Mouse (Mus musculus): ENCODE data around the gene Xpo6. TPM values are rescaled to one million over a fixed set of nuclear protein-coding genes. Genes with fewer than 3 reads are reported as not detected.

Gene Xpo6
- polyA plus RNA-seq, 1 experiment from 2014 or later, result 99.2 TPM

- ChIA-PET POLR2A (no interaction called here), CTCF (no interaction called here)
- DNase-seq (ENCODE audit: low read depth, low spot score) (no peak), ATAC-seq (no peak)
- peaks cover 39% of the 10 kb centered on the region for H3K27me3 ChIP-seq
- TF ChIP-seq CTCF (IDR thresholded peaks at IDR 0.05), result no peak
- in situ Hi-C loops (cut with MboI; ENCODE audit: low pct_unique_long_range_greater_than_20kb), result no loop called here
Observed at GRCm38 (mm10) chr7:126058918-126059317, 141.4 kb downstream of the Xpo6 start.

DNA sequence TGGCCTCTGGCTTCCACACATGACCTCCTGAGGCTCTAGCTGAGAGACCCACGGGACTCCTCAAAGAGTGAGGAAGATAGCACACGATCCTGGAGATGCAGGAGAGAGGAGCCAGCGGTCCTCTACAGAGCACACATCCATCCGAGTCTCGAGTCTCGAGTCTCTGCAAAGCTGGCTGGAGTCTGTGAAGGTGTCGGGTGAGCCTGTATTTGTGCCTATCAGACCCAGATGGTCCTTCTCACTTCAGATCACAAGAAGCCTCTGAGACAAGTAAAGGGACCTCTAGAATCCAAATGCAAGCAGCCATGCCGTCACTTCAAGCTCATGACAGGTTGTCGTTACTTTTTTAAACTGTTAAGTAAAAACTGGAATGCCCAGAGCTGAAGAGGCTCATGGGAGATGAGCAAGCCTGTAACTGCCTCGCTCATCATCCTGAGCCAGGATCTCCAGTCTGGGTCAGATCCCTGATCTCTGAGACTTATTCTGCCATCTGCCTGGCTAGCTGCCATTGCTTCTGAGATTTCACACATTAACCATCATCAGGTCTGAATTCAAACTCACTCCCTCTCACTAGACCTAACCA is 142.9 kb downstream of the Xpo6 start:
- in situ Hi-C loops (cut with MboI; ENCODE audit: low pct_unique_long_range_greater_than_20kb), result no loop called here
- no peak for DNase-seq (ENCODE audit: low read depth, low spot score)
- TF ChIP-seq CTCF (IDR thresholded peaks at IDR 0.05), result no peak
- peaks cover 45% of the 10 kb centered on the region for H3K27me3 ChIP-seq
- POLR2A ChIA-PET, result no interaction called here
- ATAC-seq, result no peak
- CTCF ChIA-PET, result no interaction called here

- DNase-seq (ENCODE audit: low read depth, low spot score), result no peak
- no peak for ATAC-seq
- ChIA-PET CTCF (no interaction called here), POLR2A (no interaction called here)
- no peak for TF ChIP-seq CTCF (IDR thresholded peaks at IDR 0.05)
- in situ Hi-C loops (cut with MboI; ENCODE audit: low pct_unique_long_range_greater_than_20kb), result no loop called here
- H3K27me3 ChIP-seq, result peaks cover 43% of the 10 kb centered on the region
Observed at GRCm38 (mm10) chr7:126054574-126054973, 145.7 kb downstream of the Xpo6 start.

GRCm38 (mm10) chr7:126053618-126054017 is 146.7 kb downstream of the Xpo6 start:
- H3K27me3 ChIP-seq, result peaks cover 39% of the 10 kb centered on the region
- ATAC-seq (no peak), DNase-seq (ENCODE audit: low read depth, low spot score) (no peak)
- no peak for TF ChIP-seq CTCF (IDR thresholded peaks at IDR 0.05)
- ChIA-PET CTCF (no interaction called here), POLR2A (no interaction called here)
- in situ Hi-C loops (cut with MboI; ENCODE audit: low pct_unique_long_range_greater_than_20kb), result no loop called here

DNA sequence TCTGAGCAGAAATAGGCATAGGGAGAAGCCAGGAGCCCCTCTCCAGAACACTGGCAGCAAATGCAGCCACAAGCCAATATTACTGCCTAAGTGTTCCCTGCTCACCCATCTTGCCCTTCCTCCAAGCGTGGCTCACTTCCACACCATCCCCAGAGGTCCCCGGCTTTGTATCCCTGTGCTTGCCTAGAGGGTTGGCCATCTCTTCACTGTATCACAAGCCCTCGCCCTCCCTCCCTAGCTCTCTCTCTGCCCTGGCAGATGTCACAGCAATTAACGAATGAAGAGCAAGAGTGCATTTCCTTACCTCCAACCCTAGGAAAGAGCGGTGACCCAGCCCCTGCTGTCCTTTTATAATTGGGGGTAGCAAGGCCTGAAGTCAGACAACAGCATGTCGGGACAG is 148.4 kb downstream of the Xpo6 start:
- TF ChIP-seq CTCF (IDR thresholded peaks at IDR 0.05), result no peak
- ATAC-seq (no peak), DNase-seq (ENCODE audit: low read depth, low spot score) (no peak)
- ChIA-PET CTCF (interaction anchor here (1.2 kb wide), 1 partner anchor 10 kb away, joined by 4 read pairs; no protein-coding TSS in a partner anchor), POLR2A (no interaction called here)
- in situ Hi-C loops (cut with MboI; ENCODE audit: low pct_unique_long_range_greater_than_20kb), result no loop called here
- H3K27me3 ChIP-seq, result peaks cover 36% of the 10 kb centered on the region

Other genes with a start within 250 kb of the Xpo6 start
- gene Gsg1l, start 118.1 kb downstream of the Xpo6 start, polyA plus RNA-seq (2021), result not detected
- 19.4 TPM for gene Sbk1, start 72.1 kb upstream of the Xpo6 start, polyA plus RNA-seq (2021)
- 0.95 TPM for gene Lat, start 169.1 kb upstream of the Xpo6 start, polyA plus RNA-seq (2021)
- 69.3 TPM for gene Spns1, start 176.9 kb upstream of the Xpo6 start, polyA plus RNA-seq (2021)
- 8.9 TPM for gene Nfatc2ip, start 196.2 kb upstream of the Xpo6 start, polyA plus RNA-seq (2021)
- gene Cd19, start 214.4 kb upstream of the Xpo6 start, polyA plus RNA-seq (2021), result not detected
- gene Rabep2, start 228.3 kb upstream of the Xpo6 start, polyA plus RNA-seq (2021), result 30.2 TPM